Mouse (Mus musculus) forebrain, embryonic 13.5 days (tissue): Measurements from ENCODE around the gene Tbl2. TPM values are rescaled to one million over a fixed set of nuclear protein-coding genes. Genes with fewer than 3 reads are reported as not detected.

ENCODE experiments used
- ATAC-seq: fragments of 200-750 bp; cut with Nextera tagmentation; 2 replicates; pipeline ENCODE4 v1.8.0; 2017
- H3K27ac ChIP-seq: fragments of 300-500 bp; sonication (generic); 2 replicates; pipeline ENCODE4 v1.5.1; 2015; ENCODE audit warnings: inconsistent platforms, mild to moderate bottlenecking, moderate library complexity
- H3K27me3 ChIP-seq: fragments of 300-500 bp; sonication (generic); 2 replicates; pipeline ENCODE4 v1.6.1; 2015; ENCODE audit warnings: mild to moderate bottlenecking, inconsistent platforms
- H3K36me3 ChIP-seq: fragments of 300-500 bp; sonication (generic); 2 replicates; pipeline ENCODE4 v1.6.1; 2015; ENCODE audit warnings: mild to moderate bottlenecking, inconsistent platforms; ENCODE audit not compliant: poor library complexity, severe bottlenecking
- H3K4me1 ChIP-seq: fragments of 300-500 bp; sonication (generic); 2 replicates; pipeline ENCODE4 v1.6.1; 2015; ENCODE audit warnings: inconsistent platforms
- H3K4me2 ChIP-seq: fragments of 300-500 bp; sonication (generic); 2 replicates; pipeline ENCODE4 v1.6.1; 2015; ENCODE audit warnings: inconsistent platforms, mild to moderate bottlenecking, moderate library complexity
- H3K4me3 ChIP-seq: fragments of 300-500 bp; sonication (generic); 2 replicates; pipeline ENCODE4 v1.5.1; 2015; ENCODE audit warnings: mild to moderate bottlenecking, inconsistent platforms
- H3K9ac ChIP-seq: fragments of 300-500 bp; sonication (generic); 2 replicates; pipeline ENCODE4 v1.6.1; 2015; ENCODE audit warnings: mild to moderate bottlenecking, inconsistent platforms
- H3K9me3 ChIP-seq: fragments of 300-500 bp; sonication (generic); replicated peaks from 2 replicates; pipeline ENCODE4 v1.6.1; 2016; ENCODE audit warnings: inconsistent platforms
- WGBS: fragments of 180-500 bp; shearing (Covaris S2); methylation state at CpG from one replicate; pipeline ENCODE4 v1.1.7; 2015; 5-methylcytosine and 5-hydroxymethylcytosine counted together
- polyA plus RNA-seq: library from polyadenylated mRNA; unstranded; fragments of >200 nt; fragmentation: Nextera tagmentation; extraction: Ambion mirVana; gene quantifications from 2 replicates; pipeline ENCODE4 v1.2.1, GENCODE M21; 2015

Gene Tbl2
- polyA plus RNA-seq, result 18.8 and 19.3 TPM in 2 replicates

DNA sequence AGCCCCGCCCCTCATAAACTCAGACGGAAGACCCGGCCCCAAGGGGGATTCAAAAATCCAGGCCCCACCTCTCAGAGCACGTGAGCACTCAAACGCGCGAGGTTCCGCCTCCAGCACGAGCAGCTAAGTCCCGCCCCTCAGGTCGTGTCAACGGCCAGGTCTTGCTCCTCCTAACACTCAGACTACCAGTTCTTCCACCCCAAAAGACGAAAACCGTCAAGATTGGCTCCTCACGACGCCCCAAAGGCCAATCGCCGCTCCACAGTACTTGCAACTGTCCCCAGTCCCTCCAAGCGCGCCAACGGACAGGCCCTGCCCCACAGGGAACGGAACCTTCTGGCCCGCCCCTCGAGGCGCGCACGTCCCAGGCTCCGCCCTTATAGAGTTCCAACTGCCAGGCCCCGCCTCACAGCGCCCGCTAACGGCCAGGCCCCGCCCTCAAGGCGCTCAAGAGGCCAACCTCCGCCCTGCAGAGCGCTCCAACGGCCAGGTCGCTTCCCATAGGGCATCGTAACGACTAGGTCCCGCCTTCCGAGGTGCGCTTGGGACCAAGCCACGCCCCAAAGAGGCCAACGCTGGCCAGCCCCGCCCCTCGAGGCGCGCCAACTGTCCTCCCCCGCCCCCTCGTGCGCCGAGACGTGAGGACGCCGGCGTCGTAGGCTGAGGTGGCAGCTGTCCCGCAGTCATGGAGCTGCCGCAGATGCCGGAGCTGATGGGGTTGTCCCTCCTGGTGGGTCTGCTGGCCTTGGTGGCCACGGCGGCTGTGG lies at the start of gene Tbl2:
Tbl2 (plus strand) TSS at position 605 of the 767 bp plus-strand sequence.
- ATAC-seq, result peak; percentile 98

DNA sequence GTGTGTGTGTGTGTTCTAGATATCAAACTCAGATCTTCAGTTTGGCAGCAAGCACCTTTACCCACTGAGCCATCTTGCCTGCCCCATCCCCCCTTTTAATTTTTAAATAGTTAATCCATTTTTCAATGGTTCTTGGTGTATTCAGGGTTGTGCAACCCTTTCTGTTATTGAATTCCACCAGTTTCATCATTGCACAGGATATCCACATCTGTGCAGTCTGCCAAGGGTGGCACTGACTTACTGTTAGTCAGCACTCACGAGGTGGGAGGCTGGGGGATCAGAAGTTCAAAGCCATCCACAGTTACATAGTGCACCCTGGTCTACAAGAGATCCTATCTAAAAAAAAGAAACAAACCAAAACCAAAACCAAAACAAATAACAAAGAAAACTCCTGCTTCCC lies 48.5 kb upstream of the Tbl2 start:
- peaks cover 15% of the 10 kb centered on the region for H3K27me3 ChIP-seq
- no peak overlapping the region for H3K27ac ChIP-seq
- no peaks in the 10 kb centered on the region for H3K9me3 ChIP-seq
- 55% methylated on average over 1 of the region's 1 CpGs for WGBS
- H3K4me1 ChIP-seq, result no peaks in the 10 kb centered on the region
- H3K36me3 ChIP-seq, result no peaks in the 10 kb centered on the region
- no peak overlapping the region for H3K4me2 ChIP-seq
- no peak overlapping the region for H3K4me3 ChIP-seq
- no peak overlapping the region for H3K9ac ChIP-seq
- ATAC-seq, result no peak

More for the DNA sequence above, at the start of gene Tbl2:
- peak within 1 kb of the TSS; percentile 69 for H3K4me3 ChIP-seq
- H3K4me2 ChIP-seq, result peak within 1 kb of the TSS; percentile 78
- H3K4me1 ChIP-seq, result peaks cover 18% of the 10 kb centered on the region
- no peaks in the 10 kb centered on the region for H3K27me3 ChIP-seq
- H3K9ac ChIP-seq, result peak within 1 kb of the TSS; percentile 80
- H3K27ac ChIP-seq, result peak within 1 kb of the TSS; percentile 83
- under 1% methylated on average over 61 of the region's 63 CpGs for WGBS
- peaks cover 15% of the 10 kb centered on the region for H3K36me3 ChIP-seq
- H3K9me3 ChIP-seq, result no peaks in the 10 kb centered on the region

DNA sequence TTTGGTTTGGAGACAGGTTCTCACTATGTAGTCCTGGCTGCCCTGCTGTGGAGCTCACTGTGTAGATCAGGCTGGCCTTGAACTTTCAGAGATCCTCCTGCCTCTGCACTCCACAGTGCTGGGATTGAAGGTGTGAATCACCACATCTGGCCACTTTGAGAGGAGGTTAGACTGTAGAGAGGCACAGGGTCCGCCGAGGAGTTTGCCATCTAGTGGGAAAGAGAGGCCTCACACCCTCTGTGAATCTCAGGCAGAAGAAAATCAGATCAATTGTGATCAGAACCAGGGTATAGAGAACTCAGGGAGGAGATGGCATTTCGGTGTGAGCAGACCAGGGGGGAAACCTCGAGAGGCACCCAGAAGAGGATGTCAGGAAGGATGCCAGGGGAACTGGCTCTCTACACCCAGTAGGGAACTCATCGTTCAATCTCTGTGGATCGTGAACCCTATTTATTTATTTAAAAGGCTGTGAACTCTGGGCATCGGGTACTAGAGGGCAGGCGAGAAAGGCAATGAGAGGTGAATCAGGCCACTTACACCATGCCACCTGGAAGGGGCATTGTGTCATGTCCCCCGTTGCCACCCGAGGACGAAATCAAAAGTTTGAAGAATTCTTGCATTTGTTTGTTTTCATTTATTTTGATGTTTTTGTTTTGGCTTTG lies 45.3 kb upstream of the Tbl2 start:
- Histone ChIP-seq H3K36me3 (no peaks in the 10 kb centered on the region), H3K9me3 (no peaks in the 10 kb centered on the region), H3K4me3 (no peak overlapping the region), H3K27me3 (peaks cover 44% of the 10 kb centered on the region), H3K4me1 (peaks cover 14% of the 10 kb centered on the region), H3K9ac (no peak overlapping the region), H3K4me2 (no peak overlapping the region), H3K27ac (no peak overlapping the region)
- 68% methylated on average over 11 of the region's 11 CpGs for WGBS
- ATAC-seq, result no peak

DNA sequence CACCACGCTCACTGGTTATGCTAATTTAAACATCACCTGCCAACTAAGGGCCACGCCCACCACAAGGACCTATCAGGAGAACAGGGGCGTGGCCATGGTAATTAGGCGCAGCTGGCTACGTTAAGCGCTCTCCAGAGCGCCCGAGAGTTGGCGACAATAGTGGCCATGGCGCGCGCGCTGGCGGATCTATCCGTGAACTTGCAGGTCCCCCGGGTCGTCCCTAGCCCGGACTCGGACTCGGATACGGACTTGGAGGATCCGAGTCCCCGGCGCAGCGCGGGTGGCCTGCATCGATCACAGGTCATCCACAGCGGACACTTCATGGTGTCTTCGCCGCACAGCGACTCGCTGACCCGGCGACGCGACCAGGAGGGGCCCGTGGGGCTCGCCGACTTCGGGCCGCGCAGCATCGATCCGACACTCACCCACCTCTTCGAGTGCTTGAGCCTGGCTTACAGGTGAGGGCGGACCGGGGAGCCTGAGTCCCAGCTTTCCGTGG lies 42.6 kb upstream of the Tbl2 start:
- Histone ChIP-seq H3K4me3 (peak overlapping the region; percentile 48), H3K4me2 (peak overlapping the region; percentile 86), H3K27me3 (peaks cover 56% of the 10 kb centered on the region), H3K4me1 (peaks cover 14% of the 10 kb centered on the region), H3K9ac (peak overlapping the region; percentile 59), H3K9me3 (no peaks in the 10 kb centered on the region), H3K36me3 (no peaks in the 10 kb centered on the region), H3K27ac (no peak overlapping the region)
- ATAC-seq, result peak; percentile 91
- WGBS, result under 1% methylated on average over 48 of the region's 48 CpGs

DNA sequence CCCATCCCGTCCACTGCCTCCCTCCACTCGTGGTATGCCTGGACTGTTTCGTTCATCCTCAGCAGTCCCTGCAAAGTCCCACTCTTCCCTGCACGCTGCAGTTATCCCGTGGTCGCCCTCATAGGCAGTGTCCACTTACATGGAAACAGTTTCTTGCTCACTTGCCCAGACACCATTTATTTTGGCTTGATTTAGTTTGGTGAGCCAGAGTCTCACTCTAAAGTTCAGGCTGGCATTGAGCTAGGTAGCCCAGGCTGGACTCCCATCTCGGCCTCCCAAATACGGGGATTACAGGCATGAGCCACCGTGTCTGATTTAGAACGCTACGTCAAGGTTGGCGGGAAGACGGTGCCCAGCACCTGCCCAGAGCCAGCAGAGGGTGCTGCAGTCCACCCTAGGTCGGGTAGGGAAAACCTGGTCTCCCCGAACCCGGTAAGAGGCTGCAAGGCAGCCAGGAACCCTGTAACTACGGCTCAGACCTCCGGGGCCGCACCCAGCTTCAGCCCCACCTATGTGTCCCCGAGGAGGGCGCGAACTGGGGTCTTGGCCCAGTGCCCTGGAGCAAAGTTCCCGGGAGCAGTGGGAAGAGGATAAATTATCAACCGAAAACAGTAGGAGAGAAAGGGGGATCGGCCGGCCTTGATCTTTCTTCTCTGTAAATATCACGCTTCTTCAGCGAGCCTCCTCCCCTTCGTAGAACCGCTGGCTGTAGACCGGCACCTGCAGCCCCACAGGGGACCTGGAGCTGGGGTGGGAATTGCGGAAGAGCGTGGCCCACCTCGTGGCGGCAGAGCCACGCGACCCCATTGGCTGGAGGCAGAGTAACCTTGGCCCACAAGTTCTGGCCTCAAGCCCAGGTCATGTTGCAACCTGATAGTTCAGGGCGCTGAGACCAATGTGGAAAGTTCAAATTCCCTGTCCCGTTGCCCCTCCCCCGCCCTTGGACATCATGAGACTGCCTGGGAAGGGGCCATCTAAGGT lies 41.6 kb upstream of the Tbl2 start:
- H3K27me3 ChIP-seq, result peaks cover 56% of the 10 kb centered on the region

DNA sequence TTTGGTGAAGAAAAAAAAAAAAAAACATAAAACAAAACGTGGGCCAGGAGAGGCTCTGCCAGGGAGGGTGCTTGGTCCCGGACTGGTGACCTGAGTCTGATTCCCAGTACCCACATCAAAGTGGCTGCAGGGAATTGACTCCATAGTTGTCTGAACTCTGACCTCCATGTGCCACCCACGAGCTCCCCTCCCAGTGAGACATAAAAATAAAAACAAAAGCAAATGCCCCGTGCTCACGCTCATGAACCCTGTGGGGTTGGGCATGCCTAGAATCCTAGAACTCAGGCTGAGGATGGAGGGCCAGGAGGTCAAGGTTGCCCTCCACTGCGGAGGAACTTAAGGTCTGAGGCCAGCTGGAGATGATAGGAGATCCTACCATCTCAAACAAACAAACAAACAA lies 40.4 kb upstream of the Tbl2 start:
- H3K27me3 ChIP-seq, result peaks cover 56% of the 10 kb centered on the region
- H3K4me2 ChIP-seq, result no peak overlapping the region
- H3K27ac ChIP-seq, result no peak overlapping the region
- no peaks in the 10 kb centered on the region for H3K36me3 ChIP-seq
- no peaks in the 10 kb centered on the region for H3K9me3 ChIP-seq
- peaks cover 14% of the 10 kb centered on the region for H3K4me1 ChIP-seq
- no peak overlapping the region for H3K4me3 ChIP-seq
- 51% methylated on average over 6 of the region's 6 CpGs for WGBS
- ATAC-seq, result no peak
- no peak overlapping the region for H3K9ac ChIP-seq

More for the DNA sequence above, 41.6 kb upstream of the Tbl2 start:
- peaks cover 14% of the 10 kb centered on the region for H3K4me1 ChIP-seq
- peak overlapping the region; percentile 86 for H3K4me2 ChIP-seq
- H3K36me3 ChIP-seq, result no peaks in the 10 kb centered on the region
- 9% methylated on average over 39 of the region's 40 CpGs for WGBS
- H3K27ac ChIP-seq, result no peak overlapping the region
- no peaks in the 10 kb centered on the region for H3K9me3 ChIP-seq
- H3K9ac ChIP-seq, result no peak overlapping the region; the same call in 1 of the 2 replicates
- H3K4me3 ChIP-seq, result peak overlapping the region; percentile 48
- 0 out of 2 replicates have a peak, but pooled peaks have one; percentile 30 for ATAC-seq

DNA sequence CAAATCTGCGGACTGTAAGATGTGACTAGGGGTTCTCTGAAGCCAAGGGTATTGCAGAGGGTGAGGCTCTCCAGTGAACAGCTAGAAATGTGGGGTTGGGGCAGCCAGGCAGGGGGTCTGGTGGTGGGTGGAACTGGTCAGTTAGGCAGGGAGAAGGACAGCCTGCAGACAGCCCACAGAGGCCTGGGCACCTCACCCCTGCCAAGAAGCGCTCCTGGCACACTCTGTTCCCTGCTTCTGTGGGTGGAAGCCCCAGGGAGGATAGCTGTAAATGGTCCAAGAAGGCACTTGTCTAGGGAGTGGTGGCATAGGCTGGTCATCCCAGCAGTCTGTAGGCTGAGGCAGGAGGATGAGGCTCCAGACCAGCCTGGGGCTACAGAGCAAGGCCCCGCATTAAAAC lies 40.0 kb upstream of the Tbl2 start:
- H3K27me3 ChIP-seq, result peaks cover 53% of the 10 kb centered on the region
- 98% methylated on average over 3 of the region's 3 CpGs for WGBS
- no peak for ATAC-seq

DNA sequence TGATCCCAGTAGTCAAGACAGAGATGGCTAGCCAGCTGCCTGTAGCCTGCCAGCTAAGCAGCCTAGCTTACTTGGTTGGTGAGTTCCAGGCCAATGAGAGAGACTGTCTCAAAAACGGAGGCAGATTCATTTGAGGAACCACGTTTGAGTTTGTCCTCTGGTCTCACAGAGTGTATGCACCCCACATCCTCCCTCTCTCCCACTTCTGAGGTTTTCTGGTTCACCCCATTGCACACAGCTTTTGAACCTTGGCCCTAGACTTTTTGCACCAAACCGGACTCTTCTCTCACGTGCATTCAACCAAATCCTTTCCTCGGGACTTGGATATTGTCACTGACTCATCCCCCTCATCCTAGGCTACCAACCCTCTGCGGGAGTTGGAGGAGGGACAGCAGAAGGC lies 39.5 kb upstream of the Tbl2 start:
- peaks cover 14% of the 10 kb centered on the region for H3K4me1 ChIP-seq
- H3K36me3 ChIP-seq, result no peaks in the 10 kb centered on the region
- no peaks in the 10 kb centered on the region for H3K9me3 ChIP-seq
- H3K27me3 ChIP-seq, result peaks cover 53% of the 10 kb centered on the region
- no peak for ATAC-seq
- no peak overlapping the region for H3K4me2 ChIP-seq
- H3K9ac ChIP-seq, result no peak overlapping the region
- no peak overlapping the region for H3K27ac ChIP-seq
- WGBS, result 80% methylated on average over 6 of the region's 6 CpGs
- H3K4me3 ChIP-seq, result no peak overlapping the region

More for the DNA sequence above, 40.0 kb upstream of the Tbl2 start:
- Histone ChIP-seq H3K36me3 (no peaks in the 10 kb centered on the region), H3K9me3 (no peaks in the 10 kb centered on the region), H3K4me3 (no peak overlapping the region), H3K27ac (no peak overlapping the region), H3K4me1 (peaks cover 14% of the 10 kb centered on the region), H3K4me2 (no peak overlapping the region), H3K9ac (no peak overlapping the region)

DNA sequence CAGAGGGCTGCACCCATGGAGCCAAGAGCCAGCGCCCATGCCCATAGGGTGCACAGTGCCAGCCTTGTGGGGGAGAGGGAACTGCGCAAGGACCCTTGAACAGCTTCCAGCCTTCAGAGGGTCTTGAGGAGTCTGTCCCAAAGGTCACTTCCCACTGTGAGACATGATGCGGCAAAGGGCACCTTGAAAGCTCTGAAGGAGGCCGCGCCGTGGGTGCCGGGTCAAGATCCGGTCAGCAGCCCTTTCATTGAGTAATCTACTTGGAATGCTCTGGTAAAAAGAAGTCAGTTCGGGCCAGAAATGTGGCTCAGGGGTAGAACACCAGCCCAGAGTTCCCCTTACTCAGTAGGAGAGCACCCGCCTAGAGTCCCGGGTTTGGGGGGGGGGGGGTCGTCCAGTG lies 35.7 kb upstream of the Tbl2 start:
- Histone ChIP-seq H3K27me3 (peaks cover 16% of the 10 kb centered on the region), H3K9me3 (no peaks in the 10 kb centered on the region), H3K4me2 (no peak overlapping the region), H3K4me3 (no peak overlapping the region), H3K9ac (no peak overlapping the region), H3K4me1 (no peaks in the 10 kb centered on the region), H3K36me3 (no peaks in the 10 kb centered on the region), H3K27ac (no peak overlapping the region)
- ATAC-seq, result no peak
- 82% methylated on average over 12 of the region's 12 CpGs for WGBS

DNA sequence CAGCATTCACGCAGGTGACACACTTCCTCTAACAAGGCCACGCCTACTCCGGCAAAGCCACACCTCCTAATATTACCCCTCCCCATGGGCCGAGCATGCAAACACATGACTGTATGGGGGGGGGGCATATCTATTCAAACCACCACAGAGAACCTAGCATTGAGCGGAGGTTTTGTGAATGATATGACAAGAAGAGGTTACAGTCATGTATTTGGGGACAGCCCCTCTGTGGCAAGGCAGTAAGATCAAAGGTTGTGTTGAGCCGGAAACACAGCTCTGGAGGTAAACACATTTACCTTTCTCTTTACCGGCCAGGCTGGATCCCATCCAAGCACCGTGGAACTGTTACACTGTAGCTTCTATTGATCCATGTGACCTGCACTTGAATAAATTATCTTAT lies 34.2 kb upstream of the Tbl2 start:
- no peak for ATAC-seq
- H3K27me3 ChIP-seq, result peaks cover 2% of the 10 kb centered on the region
- no peaks in the 10 kb centered on the region for H3K4me1 ChIP-seq
- no peaks in the 10 kb centered on the region for H3K9me3 ChIP-seq
- H3K9ac ChIP-seq, result no peak overlapping the region
- H3K36me3 ChIP-seq, result no peaks in the 10 kb centered on the region
- no peak overlapping the region for H3K27ac ChIP-seq
- 86% methylated on average over 8 of the region's 8 CpGs for WGBS
- no peak overlapping the region for H3K4me3 ChIP-seq
- no peak overlapping the region for H3K4me2 ChIP-seq

DNA sequence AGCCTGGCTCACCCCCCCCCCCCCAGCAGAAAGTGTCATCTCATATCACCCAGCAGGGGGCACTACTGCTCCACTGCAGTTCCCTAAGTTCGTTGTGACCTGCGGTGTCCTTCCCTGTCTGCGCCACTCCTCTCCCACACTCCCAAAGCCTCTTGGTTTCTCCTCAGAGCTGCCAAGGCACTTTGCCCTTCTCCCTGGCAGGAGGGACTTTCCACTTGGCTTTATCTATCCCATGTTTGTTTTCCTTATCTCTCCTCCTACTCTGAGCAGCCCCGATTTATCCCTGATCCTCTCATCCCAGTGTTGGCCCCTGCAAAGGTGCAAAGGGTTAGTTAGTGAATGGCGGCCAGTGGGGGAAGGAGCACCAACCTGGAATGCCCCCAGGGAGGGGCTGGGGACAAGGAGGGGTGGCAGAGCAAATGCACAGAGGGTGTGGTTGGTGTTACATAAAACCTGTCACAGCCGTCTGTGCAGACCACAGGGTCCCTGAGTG lies 30.8 kb upstream of the Tbl2 start:
- H3K27me3 ChIP-seq, result peaks cover 17% of the 10 kb centered on the region
- WGBS, result 27% methylated on average over 6 of the region's 6 CpGs
- H3K4me2 ChIP-seq, result no peak overlapping the region
- no peaks in the 10 kb centered on the region for H3K9me3 ChIP-seq
- H3K27ac ChIP-seq, result no peak overlapping the region
- no peaks in the 10 kb centered on the region for H3K4me1 ChIP-seq
- no peak overlapping the region for H3K9ac ChIP-seq
- no peak overlapping the region for H3K4me3 ChIP-seq
- H3K36me3 ChIP-seq, result no peaks in the 10 kb centered on the region
- 0 out of 2 replicates have a peak, but pooled peaks have one; percentile 8 for ATAC-seq
